Mouse (Mus musculus): ENCODE measurements around the gene Ube2o.

DNA sequence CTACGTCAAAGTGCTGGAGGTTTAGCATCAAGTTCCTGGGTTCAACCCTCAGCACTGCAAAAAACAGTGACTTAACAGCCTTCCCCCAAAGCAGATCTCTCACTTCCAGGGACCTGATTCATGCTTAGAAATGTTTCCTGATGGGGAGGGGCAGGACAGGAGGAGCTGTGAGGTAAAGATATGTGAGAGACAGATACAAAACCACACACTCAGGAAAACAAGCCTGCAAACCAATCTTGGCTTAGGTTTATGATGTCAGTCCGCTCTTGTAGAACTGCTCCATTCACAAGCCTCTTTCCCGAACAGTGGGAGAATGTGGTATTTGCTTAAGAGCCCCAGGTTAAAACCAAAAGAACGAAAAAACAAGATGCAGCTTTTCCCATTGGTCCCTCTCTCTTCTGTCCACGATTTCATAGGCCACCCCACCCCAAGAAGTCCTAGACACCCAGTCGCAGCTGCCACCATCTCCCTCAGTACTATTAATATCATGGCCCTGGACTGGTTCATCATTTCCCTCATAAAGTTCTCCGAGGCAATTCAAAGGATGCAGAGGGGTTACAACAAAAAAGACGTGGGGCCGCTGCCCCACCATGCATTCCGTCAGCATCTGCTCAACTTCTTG lies 1.1 kb downstream of the Ube2o start:
- no peak for TF ChIP-seq CTCF (IDR thresholded peaks at IDR 0.05; ENCODE audit: low read depth)
- TF ChIP-seq EP300 (IDR thresholded peaks at IDR 0.05; ENCODE audit: low read depth): peak; percentile 90
